25 mouse cellular contexts compared by ENCODE assay signal in the genomic region with DNA sequence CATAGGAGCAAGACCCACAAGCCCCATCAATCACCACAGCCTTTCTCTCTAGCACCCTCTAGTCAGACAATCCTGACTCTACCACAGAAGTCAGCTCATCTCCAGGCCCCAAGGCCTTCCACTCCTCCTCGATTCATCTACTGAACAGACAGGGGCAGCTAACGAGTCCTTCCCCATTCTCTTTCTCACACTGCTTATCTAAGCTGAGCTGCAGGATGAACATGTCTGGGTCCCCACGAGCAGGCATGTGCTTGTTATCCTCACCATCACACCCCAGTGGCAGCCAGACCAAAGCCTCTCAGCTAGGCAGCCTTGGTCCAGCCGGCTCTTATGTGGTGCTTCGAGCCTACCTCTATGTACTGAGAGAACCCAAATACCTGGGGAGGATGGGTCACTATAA. TPM values are rescaled to one million over a fixed set of nuclear protein-coding genes. Genes with fewer than 3 reads are reported as not detected.
DNase-seq lines count a peak whose midpoint lies in the region; ATAC-seq and TF ChIP-seq lines count a peak whose summit lies in the region.
"Had no signal": no experiment of that assay in that cellular context is flagged by ENCODE, and none has a peak within 500 bp of the region (broad histone marks: within the 10 kb centered on the region; RNA-seq: fewer than 3 reads in every experiment).

No protein-coding gene starts in this region.

- peaks cover 95% of the 10 kb centered on the region for H3K36me3 ChIP-seq in liver, embryonic 13.5 days
- H3K36me3 ChIP-seq in forebrain, embryonic 15.5 days = peaks cover 94% of the 10 kb centered on the region

- H3K4me2 ChIP-seq in liver, embryonic 13.5 days = no peak overlapping the region
- no peak overlapping the region for H3K4me2 ChIP-seq in forebrain, embryonic 15.5 days (replicated peaks)
- H3K4me2 ChIP-seq: embryonic facial prominence, embryonic 15.5 days; heart, embryonic 13.5 days; hindbrain, embryonic 12.5 days; intestine, embryonic 15.5 days; limb, embryonic 13.5 days; midbrain, embryonic 12.5 days; neural tube, embryonic 12.5 days had no signal

- TF ChIP-seq POLR2A in bone marrow, adult 2 months (IDR thresholded peaks at IDR 0.05; ENCODE audit: borderline replicate concordance, control insufficient read depth, low read depth, low read length) = no peak

- no peak for TF ChIP-seq CTCF in bone marrow, adult 2 months (IDR thresholded peaks at IDR 0.05; ENCODE audit: control insufficient read depth, insufficient read depth, low read length)

- no peak overlapping the region for H3K9ac ChIP-seq in liver, embryonic 13.5 days
- no peak overlapping the region for H3K9ac ChIP-seq in forebrain, embryonic 15.5 days (replicated peaks)
- H3K9ac ChIP-seq: embryonic facial prominence, embryonic 15.5 days; heart, embryonic 13.5 days; hindbrain, embryonic 12.5 days; intestine, embryonic 15.5 days; limb, embryonic 13.5 days; midbrain, embryonic 12.5 days; neural tube, embryonic 12.5 days had no signal

- no peaks in the 10 kb centered on the region; the same call in 1 of the 2 replicates for H3K4me1 ChIP-seq in bone marrow, adult 2 months (ENCODE audit: control insufficient read depth, insufficient read depth, low read length)
- H3K4me1 ChIP-seq in liver, embryonic 13.5 days (replicated peaks) = peaks cover 20% of the 10 kb centered on the region
- H3K4me1 ChIP-seq in forebrain, embryonic 15.5 days = no peaks in the 10 kb centered on the region
- H3K4me1 ChIP-seq: embryonic facial prominence, embryonic 10.5 days; embryonic facial prominence, embryonic 15.5 days; hindbrain, embryonic 12.5 days; intestine, embryonic 15.5 days; limb, embryonic 13.5 days; midbrain, embryonic 12.5 days; neural tube, embryonic 12.5 days had no signal

- H3K27ac ChIP-seq in bone marrow, adult 2 months (ENCODE audit: control insufficient read depth, insufficient read depth, low read depth, low read length, poor library complexity) = peak overlapping the region; percentile 61
- no peak overlapping the region for H3K27ac ChIP-seq in liver, embryonic 13.5 days
- H3K27ac ChIP-seq in forebrain, embryonic 15.5 days (replicated peaks) = no peak overlapping the region
- H3K27ac ChIP-seq: embryonic facial prominence, embryonic 10.5 days; embryonic facial prominence, embryonic 15.5 days; heart, embryonic 13.5 days; hindbrain, embryonic 12.5 days; hindbrain, postnatal 0 days; intestine, embryonic 15.5 days; left cerebral cortex, adult 2 months; limb, embryonic 13.5 days; midbrain, embryonic 12.5 days; neural tube, embryonic 12.5 days had no signal

- ATAC-seq in liver, embryonic 13.5 days (ENCODE audit: low read depth) = peak; percentile 32
- peak; percentile 52 for ATAC-seq in megakaryocyte progenitor cell, adult 5-6 weeks (replicated peaks; ENCODE audit: poor library complexity)
- no peak for ATAC-seq in forebrain, embryonic 15.5 days (replicated peaks)
- ATAC-seq in frontal cortex, adult (ENCODE audit: low TSS enrichment) = no peak
- ATAC-seq: forebrain, embryonic 16.5 days; hindbrain, postnatal 0 days; intestine, embryonic 15.5 days had no signal

- no peaks in the 10 kb centered on the region for H3K27me3 ChIP-seq in liver, embryonic 13.5 days
- no peaks in the 10 kb centered on the region for H3K27me3 ChIP-seq in forebrain, embryonic 15.5 days
- H3K27me3 ChIP-seq: embryonic facial prominence, embryonic 15.5 days; heart, embryonic 13.5 days; hindbrain, embryonic 12.5 days; intestine, embryonic 15.5 days; limb, embryonic 13.5 days; midbrain, embryonic 12.5 days; neural tube, embryonic 12.5 days had no signal

- no peaks in the 10 kb centered on the region for H3K9me3 ChIP-seq in liver, embryonic 13.5 days (replicated peaks)
- no peaks in the 10 kb centered on the region for H3K9me3 ChIP-seq in forebrain, embryonic 15.5 days
- H3K9me3 ChIP-seq: embryonic facial prominence, embryonic 10.5 days; embryonic facial prominence, embryonic 15.5 days; heart, embryonic 13.5 days; hindbrain, embryonic 12.5 days; intestine, embryonic 15.5 days; limb, embryonic 13.5 days; midbrain, embryonic 12.5 days; neural tube, embryonic 12.5 days had no signal

- DNase-seq in heart, adult 11 months = peak; percentile 88
- DNase-seq in heart, adult 9 months (ENCODE audit: low spot score in 2 of 2) = no peak
- no peak for DNase-seq in liver, embryonic 13.5 days
- no peak for DNase-seq in retina, postnatal 1 day
- DNase-seq: lung, adult 2 months; lung, postnatal 10 days; spleen, adult 18-20 months; thymus, postnatal 14 days had no signal

- 60% methylated on average over 5 of the region's 5 CpGs for WGBS in bone marrow, adult 2 months
- 53% methylated on average over 5 of the region's 5 CpGs for WGBS in liver, embryonic 13.5 days (ENCODE audit: insufficient replicate concordance)
- 86% methylated on average over 5 of the region's 5 CpGs for WGBS in forebrain, embryonic 15.5 days

- no peak overlapping the region for H3K4me3 ChIP-seq in bone marrow, adult 2 months (replicated peaks; ENCODE audit: control insufficient read depth, low read depth, low read length)
- no peak overlapping the region for H3K4me3 ChIP-seq in liver, embryonic 13.5 days (replicated peaks)
- H3K4me3 ChIP-seq in forebrain, embryonic 15.5 days = no peak overlapping the region
- H3K4me3 ChIP-seq: embryonic facial prominence, embryonic 10.5 days; embryonic facial prominence, embryonic 15.5 days; heart, embryonic 13.5 days; hindbrain, embryonic 12.5 days; intestine, embryonic 15.5 days; layer of hippocampus, adult 2 months; left cerebral cortex, adult 2 months; limb, embryonic 13.5 days; midbrain, embryonic 12.5 days; myocyte; neural tube, embryonic 12.5 days had no signal

RNA-seq across cellular contexts. Expression of gene Igflr1, which starts 7.2 kb away (rescaled TPM):
- 11.3 and 15.7 TPM in 2 replicates for polyA plus RNA-seq in bone marrow, adult 2 months (2011; ENCODE audit: insufficient read depth, insufficient read length, low replicate concordance, missing spikeins)
- 1.6 and 2.1 TPM in 2 replicates for polyA plus RNA-seq in liver, embryonic 13.5 days (2015; fragmentation: Nextera tagmentation; extraction: Ambion mirVana)
- total RNA-seq in megakaryocyte progenitor cell, adult 5-6 weeks (2015) = 7.2 and 9.2 TPM in 2 replicates
- not detected in 2 replicates for total RNA-seq in megakaryocyte progenitor cell, adult 5-6 weeks (2017)
- 6.3 and 6.6 TPM in 2 replicates for polyA plus RNA-seq in forebrain, embryonic 15.5 days (2015; fragmentation: Nextera tagmentation; extraction: Ambion mirVana)

RNA-seq across cellular contexts. Expression of gene Psenen, which starts 9.0 kb away (rescaled TPM):
- 50.7 and 98.9 TPM in 2 replicates for polyA plus RNA-seq in bone marrow, adult 2 months (2011; ENCODE audit: insufficient read depth, insufficient read length, low replicate concordance, missing spikeins)
- 80.1 and 81.3 TPM in 2 replicates for polyA plus RNA-seq in liver, embryonic 13.5 days (2015; fragmentation: Nextera tagmentation; extraction: Ambion mirVana)
- total RNA-seq in megakaryocyte progenitor cell, adult 5-6 weeks (2015) = 181 and 202 TPM in 2 replicates
- total RNA-seq in megakaryocyte progenitor cell, adult 5-6 weeks (2017) = 150 and 154 TPM in 2 replicates
- polyA plus RNA-seq in forebrain, embryonic 15.5 days (2015; fragmentation: Nextera tagmentation; extraction: Ambion mirVana) = 131 and 138 TPM in 2 replicates

RNA-seq across cellular contexts. Expression of gene Gm49396, which starts 9.2 kb away (rescaled TPM):
- polyA plus RNA-seq in bone marrow, adult 2 months (2011; ENCODE audit: insufficient read depth, insufficient read length, low replicate concordance, missing spikeins) = 7.6 and 11.0 TPM in 2 replicates
- polyA plus RNA-seq in liver, embryonic 13.5 days (2015; fragmentation: Nextera tagmentation; extraction: Ambion mirVana) = 3.4 and 3.8 TPM in 2 replicates
- 2.2 and 3.7 TPM in 2 replicates for total RNA-seq in megakaryocyte progenitor cell, adult 5-6 weeks (2015)
- 3.4 and 3.9 TPM in 2 replicates for total RNA-seq in megakaryocyte progenitor cell, adult 5-6 weeks (2017)
- polyA plus RNA-seq in forebrain, embryonic 15.5 days (2015; fragmentation: Nextera tagmentation; extraction: Ambion mirVana) = 21.7 and 22.7 TPM in 2 replicates

RNA-seq across cellular contexts. Expression of gene U2af1l4, which starts 9.3 kb away (rescaled TPM):
- 28.8 and 71.1 TPM in 2 replicates for polyA plus RNA-seq in bone marrow, adult 2 months (2011; ENCODE audit: insufficient read depth, insufficient read length, low replicate concordance, missing spikeins)
- 49.4 TPM in 2 replicates for polyA plus RNA-seq in liver, embryonic 13.5 days (2015; fragmentation: Nextera tagmentation; extraction: Ambion mirVana)
- total RNA-seq in megakaryocyte progenitor cell, adult 5-6 weeks (2015) = 21.4 and 23.4 TPM in 2 replicates
- total RNA-seq in megakaryocyte progenitor cell, adult 5-6 weeks (2017) = 86.9 and 96.7 TPM in 2 replicates
- polyA plus RNA-seq in forebrain, embryonic 15.5 days (2015; fragmentation: Nextera tagmentation; extraction: Ambion mirVana) = 118 and 122 TPM in 2 replicates

RNA-seq across cellular contexts. Expression of gene Lin37, which starts 12.8 kb away (rescaled TPM):
- polyA plus RNA-seq in bone marrow, adult 2 months (2011; ENCODE audit: insufficient read depth, insufficient read length, low replicate concordance, missing spikeins) = 22.2 and 47.7 TPM in 2 replicates
- 25.3 and 31.9 TPM in 2 replicates for polyA plus RNA-seq in liver, embryonic 13.5 days (2015; fragmentation: Nextera tagmentation; extraction: Ambion mirVana)
- total RNA-seq in megakaryocyte progenitor cell, adult 5-6 weeks (2015) = 54.8 and 67.5 TPM in 2 replicates
- total RNA-seq in megakaryocyte progenitor cell, adult 5-6 weeks (2017) = 27.2 and 39.8 TPM in 2 replicates
- 58.9 and 63.3 TPM in 2 replicates for polyA plus RNA-seq in forebrain, embryonic 15.5 days (2015; fragmentation: Nextera tagmentation; extraction: Ambion mirVana)

Comparison
In these comparisons a context has a peak if more than half of its experiments do, and no peak if none do; other contexts are left out.
1. ATAC-seq: peak in liver, embryonic 13.5 days (single experiment) and megakaryocyte progenitor cell, adult 5-6 weeks (single experiment); none in forebrain, embryonic 15.5 days (single experiment) and frontal cortex, adult (single experiment).